Mouse (Mus musculus) midbrain, embryonic 16.5 days (tissue): Measurements from ENCODE around the gene Nell2. TPM values are rescaled to one million over a fixed set of nuclear protein-coding genes. Genes with fewer than 3 reads are reported as not detected.

Experiments
- ATAC-seq: fragments of 200-750 bp; cut with Nextera tagmentation; 2 replicates; pipeline ENCODE4 v1.8.0; 2017; ENCODE audit warnings: moderate TSS enrichment
- H3K27ac ChIP-seq: fragments of 300-500 bp; sonication (generic); 2 replicates; pipeline ENCODE4 v1.5.1; 2014; ENCODE audit warnings: mild to moderate bottlenecking, low read length, mixed read lengths
- H3K27me3 ChIP-seq: fragments of 300-500 bp; sonication (generic); 2 replicates; pipeline ENCODE4 v1.6.1; 2014; ENCODE audit warnings: low read depth, low read length, mixed read lengths; ENCODE audit not compliant: control insufficient read depth, insufficient read depth
- H3K36me3 ChIP-seq: fragments of 300-500 bp; sonication (generic); 2 replicates; pipeline ENCODE4 v1.6.1; 2014; ENCODE audit warnings: mild to moderate bottlenecking, low read length, moderate library complexity, mixed read lengths; ENCODE audit not compliant: control insufficient read depth, insufficient read depth
- H3K4me1 ChIP-seq: fragments of 300-500 bp; sonication (generic); 2 replicates; pipeline ENCODE4 v1.6.1; 2014; ENCODE audit warnings: mild to moderate bottlenecking, low read length, mixed read lengths; ENCODE audit not compliant: control insufficient read depth, insufficient read depth
- H3K4me2 ChIP-seq: fragments of 300-500 bp; sonication (generic); 2 replicates; pipeline ENCODE4 v1.6.1; 2014; ENCODE audit warnings: mild to moderate bottlenecking, low read length, mixed read lengths
- H3K4me3 ChIP-seq: fragments of 300-500 bp; sonication (generic); 2 replicates; pipeline ENCODE4 v1.5.1; 2014; ENCODE audit warnings: low read depth, mild to moderate bottlenecking, low read length, moderate library complexity, mixed read lengths
- H3K9ac ChIP-seq: fragments of 300-500 bp; sonication (generic); 2 replicates; pipeline ENCODE4 v1.6.1; 2014; ENCODE audit warnings: low read depth, low read length, mixed read lengths
- H3K9me3 ChIP-seq: fragments of 300-500 bp; sonication (generic); replicated peaks from 2 replicates; pipeline ENCODE4 v1.6.1; 2014; ENCODE audit warnings: mild to moderate bottlenecking, low read length, mixed read lengths; ENCODE audit not compliant: control insufficient read depth, poor library complexity, severe bottlenecking
- WGBS: fragments of 180-500 bp; shearing (Covaris S2); extraction: QIAGEN DNeasy Blood & Tissue Kit; methylation state at CpG from one replicate; pipeline ENCODE4 v1.1.7; 2014; 5-methylcytosine and 5-hydroxymethylcytosine counted together
- polyA plus RNA-seq: library from polyadenylated mRNA; unstranded; fragments of >200 nt; fragmentation: Nextera tagmentation; extraction: Ambion mirVana; gene quantifications from 2 replicates; pipeline ENCODE4 v1.2.1, GENCODE M21; 2015

The Nell2 gene
- 198 and 209 TPM in 2 replicates for polyA plus RNA-seq

DNA sequence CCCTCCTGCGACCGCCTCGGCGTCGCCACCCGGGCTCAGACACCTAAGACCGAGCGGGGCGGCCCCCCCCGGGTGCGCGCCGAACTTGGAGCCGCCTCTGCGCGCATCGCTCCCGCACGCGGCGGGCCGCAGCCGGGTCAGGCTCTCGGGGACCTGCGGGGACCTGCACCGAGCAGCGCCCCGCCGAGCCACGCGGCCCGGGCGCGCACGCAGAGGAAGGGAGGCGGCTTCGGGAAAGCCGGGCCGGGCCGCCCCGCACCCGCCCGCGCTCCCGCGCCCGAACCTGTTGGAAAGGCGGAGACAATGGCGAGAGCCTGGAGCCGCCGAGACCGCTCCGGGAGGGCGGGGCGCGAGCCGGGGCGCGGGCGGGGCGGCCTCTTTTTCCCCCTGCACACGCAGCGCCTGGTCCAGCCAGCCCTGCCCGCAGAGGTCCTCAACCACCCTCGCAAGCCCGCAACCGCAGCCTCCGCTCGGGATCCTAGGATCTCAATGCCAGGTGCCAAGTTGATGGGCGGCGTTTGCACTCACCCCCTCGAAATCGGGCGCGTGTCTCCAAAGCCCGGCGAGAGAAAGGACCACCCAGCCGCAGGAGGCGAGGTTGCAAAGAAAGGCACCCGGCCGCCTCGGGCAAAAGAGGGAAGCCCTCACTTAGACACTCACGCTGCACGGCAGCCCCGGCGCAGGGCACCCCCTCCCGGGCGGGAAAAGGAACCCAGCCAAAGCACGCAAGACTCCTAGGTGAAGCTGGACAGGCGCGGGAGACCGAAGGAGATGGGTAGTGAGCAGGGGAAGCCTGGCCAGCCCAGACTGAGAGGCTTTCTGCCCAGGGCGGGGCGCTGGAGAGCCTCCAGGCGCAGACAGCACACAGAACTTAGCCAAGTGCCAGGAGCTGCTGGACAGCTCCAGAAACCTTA, at the start of gene Nell2:
TSS of gene Nell2 (minus strand) at position 612 of the 914 bp plus-strand sequence.
- peak within 1 kb of the TSS; percentile 94 for H3K27ac ChIP-seq
- no peaks in the 10 kb centered on the region for H3K27me3 ChIP-seq
- H3K4me3 ChIP-seq: peak within 1 kb of the TSS; percentile 83
- peaks cover 9% of the 10 kb centered on the region for H3K4me1 ChIP-seq
- no peaks in the 10 kb centered on the region for H3K9me3 ChIP-seq
- peak within 1 kb of the TSS; percentile 88 for H3K9ac ChIP-seq
- peak within 1 kb of the TSS; percentile 79 for H3K4me2 ChIP-seq
- H3K36me3 ChIP-seq: no peaks in the 10 kb centered on the region
- under 1% methylated on average over 82 of the region's 95 CpGs for WGBS
- ATAC-seq: peak; percentile 91

DNA sequence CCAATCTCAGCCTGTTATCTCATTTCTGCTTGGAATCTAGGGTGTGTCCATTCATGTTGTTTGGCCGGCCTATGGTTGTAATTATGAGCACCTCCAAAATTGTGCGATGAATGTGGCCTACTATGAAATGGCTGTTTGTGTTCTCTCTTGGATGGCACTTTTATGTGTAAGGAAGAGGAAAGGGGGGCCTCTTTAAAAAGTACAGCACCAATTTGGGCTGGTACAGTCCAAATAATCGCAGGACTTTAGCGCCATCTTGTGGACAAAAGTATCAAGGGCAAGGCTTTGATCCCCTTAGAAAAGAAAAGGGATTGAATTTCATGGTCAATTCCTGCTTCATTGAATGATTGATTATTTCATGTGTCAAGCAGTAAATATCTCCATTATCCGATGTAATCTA, 46.3 kb upstream of the Nell2 start:
- ATAC-seq: no peak

DNA sequence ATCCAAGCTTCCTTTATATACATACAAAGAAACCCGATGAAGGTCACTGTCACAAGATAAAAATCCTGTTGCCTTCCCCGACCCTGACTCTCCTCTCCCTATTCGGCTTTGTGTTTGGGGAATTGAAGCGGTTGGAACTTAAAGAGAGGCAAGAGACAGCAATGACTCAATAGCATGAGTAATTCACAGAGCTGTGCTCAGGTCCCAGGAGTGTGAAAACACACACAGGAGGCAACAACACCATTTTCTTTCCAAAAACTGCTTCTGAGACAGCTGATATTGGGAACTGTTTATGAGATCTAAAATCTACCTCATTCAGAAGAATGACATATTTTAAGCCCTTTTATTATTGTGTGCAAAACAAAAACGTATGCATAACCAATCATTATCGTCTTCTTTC, 41.2 kb upstream of the Nell2 start:
- WGBS: 83% methylated on average over 6 of the region's 6 CpGs
- Histone ChIP-seq H3K9me3 (no peaks in the 10 kb centered on the region), H3K4me3 (no peak overlapping the region), H3K4me1 (peaks cover 3% of the 10 kb centered on the region), H3K36me3 (no peaks in the 10 kb centered on the region), H3K9ac (no peak overlapping the region), H3K4me2 (no peak overlapping the region), H3K27me3 (no peaks in the 10 kb centered on the region), H3K27ac (no peak overlapping the region)
- ATAC-seq: no peak

More for the DNA sequence above, 46.3 kb upstream of the Nell2 start:
- no peaks in the 10 kb centered on the region for H3K9me3 ChIP-seq
- H3K4me3 ChIP-seq: no peak overlapping the region
- peak overlapping the region; percentile 26 for H3K4me2 ChIP-seq
- WGBS: 14% methylated on average over 5 of the region's 5 CpGs
- H3K9ac ChIP-seq: no peak overlapping the region
- H3K36me3 ChIP-seq: no peaks in the 10 kb centered on the region
- H3K27me3 ChIP-seq: peaks cover 3% of the 10 kb centered on the region; the same call in 1 of the 2 replicates
- peaks cover 3% of the 10 kb centered on the region for H3K4me1 ChIP-seq
- no peak overlapping the region for H3K27ac ChIP-seq

DNA sequence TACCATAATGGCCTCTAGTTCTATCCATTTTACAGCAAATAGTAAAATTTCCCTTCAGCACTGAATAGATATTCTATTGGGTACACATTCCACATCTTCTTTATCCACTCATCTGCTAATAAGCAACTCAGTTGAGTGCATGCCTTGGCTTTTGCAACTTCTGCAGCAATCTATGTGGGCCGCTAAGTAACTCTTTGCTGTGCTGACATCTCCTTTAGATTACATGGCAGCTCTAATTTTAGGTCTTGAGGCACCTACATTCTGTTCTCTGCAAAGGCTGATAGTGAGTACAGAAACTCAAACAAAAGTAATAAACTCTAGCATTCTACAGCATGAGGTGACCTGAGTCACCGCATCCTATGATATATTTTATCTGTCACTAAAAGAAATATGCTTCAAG, 36.8 kb upstream of the Nell2 start:
- Histone ChIP-seq H3K4me2 (no peak overlapping the region), H3K36me3 (no peaks in the 10 kb centered on the region), H3K4me3 (no peak overlapping the region), H3K27me3 (no peaks in the 10 kb centered on the region), H3K9ac (no peak overlapping the region), H3K4me1 (peaks cover 5% of the 10 kb centered on the region; the same call in 1 of the 2 replicates), H3K27ac (no peak overlapping the region), H3K9me3 (no peaks in the 10 kb centered on the region)
- ATAC-seq: no peak
- 93% methylated on average over 2 of the region's 2 CpGs for WGBS

DNA sequence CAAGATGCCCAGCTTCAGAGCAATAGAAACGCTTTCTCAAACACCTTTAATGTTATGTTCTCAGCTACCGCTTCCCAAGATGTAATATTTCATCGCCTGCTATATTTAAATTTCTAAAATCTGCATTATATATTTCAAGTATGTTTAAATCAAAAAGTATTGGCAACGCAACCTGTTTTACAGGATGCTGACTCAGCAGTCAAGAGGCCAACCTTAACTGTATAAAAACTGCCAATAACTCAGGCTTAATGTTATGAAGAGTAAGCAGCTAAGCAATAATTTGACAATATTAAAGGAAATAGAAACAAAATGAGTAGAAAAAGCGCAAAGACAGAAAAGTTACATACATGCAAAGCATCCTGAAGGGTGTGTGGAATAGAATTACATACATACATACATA, 32.9 kb upstream of the Nell2 start:
- WGBS: 97% methylated on average over 5 of the region's 5 CpGs
- Histone ChIP-seq H3K4me1 (peaks cover 5% of the 10 kb centered on the region; the same call in 1 of the 2 replicates), H3K9me3 (no peaks in the 10 kb centered on the region), H3K36me3 (no peaks in the 10 kb centered on the region), H3K4me2 (no peak overlapping the region), H3K27me3 (no peaks in the 10 kb centered on the region), H3K27ac (no peak overlapping the region), H3K9ac (no peak overlapping the region), H3K4me3 (no peak overlapping the region)
- ATAC-seq: no peak

DNA sequence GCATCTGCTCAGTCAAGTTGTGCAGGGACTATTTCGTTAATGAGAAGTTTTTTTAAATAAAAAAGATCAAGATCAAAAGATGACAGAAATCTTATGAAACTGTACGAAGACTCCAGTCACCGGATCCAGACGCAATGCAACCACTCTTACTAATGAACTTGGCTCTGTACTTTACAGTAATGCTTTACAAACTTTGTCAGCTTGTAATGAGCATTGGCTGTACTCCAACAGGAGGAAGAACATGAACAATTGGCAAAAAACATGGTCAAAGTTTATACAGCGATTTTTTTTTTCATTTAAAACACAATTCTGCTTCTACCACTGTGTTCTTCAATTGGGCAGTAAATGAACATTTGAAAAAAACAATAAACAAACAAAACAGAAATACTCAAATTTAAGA, 21.7 kb upstream of the Nell2 start:
- Histone ChIP-seq H3K36me3 (no peaks in the 10 kb centered on the region), H3K9me3 (peaks cover 4% of the 10 kb centered on the region; the same call in 1 of the 2 replicates), H3K27me3 (no peaks in the 10 kb centered on the region), H3K9ac (no peak overlapping the region), H3K4me1 (no peaks in the 10 kb centered on the region), H3K4me3 (no peak overlapping the region), H3K27ac (no peak overlapping the region), H3K4me2 (no peak overlapping the region)
- no peak for ATAC-seq
- WGBS: 86% methylated on average over 5 of the region's 5 CpGs

DNA sequence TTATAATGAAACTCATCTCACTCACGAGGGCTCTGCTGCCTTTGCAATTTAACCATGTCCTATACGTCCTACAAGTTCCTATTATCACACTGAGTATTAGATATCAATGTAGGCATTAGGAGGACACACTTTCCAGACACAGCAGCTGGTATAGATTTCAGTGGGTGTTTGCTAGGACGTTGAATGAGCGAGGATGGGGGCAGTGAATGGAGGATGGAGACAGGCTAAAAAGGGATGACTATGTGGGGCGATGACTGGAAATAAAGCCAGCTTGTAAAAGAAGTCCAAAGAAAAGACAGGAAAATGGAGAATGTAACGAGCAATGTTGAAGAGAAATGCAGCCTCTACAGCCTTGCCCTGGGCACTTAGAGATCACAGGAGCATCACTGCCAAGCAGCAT, 14.3 kb upstream of the Nell2 start:
- no peaks in the 10 kb centered on the region for H3K4me1 ChIP-seq
- H3K4me3 ChIP-seq: no peak overlapping the region
- no peak overlapping the region for H3K27ac ChIP-seq
- no peak overlapping the region for H3K4me2 ChIP-seq
- H3K36me3 ChIP-seq: no peaks in the 10 kb centered on the region
- H3K27me3 ChIP-seq: no peaks in the 10 kb centered on the region
- no peaks in the 10 kb centered on the region for H3K9me3 ChIP-seq
- ATAC-seq: no peak
- no peak overlapping the region for H3K9ac ChIP-seq
- WGBS: 74% methylated on average over 6 of the region's 6 CpGs

DNA sequence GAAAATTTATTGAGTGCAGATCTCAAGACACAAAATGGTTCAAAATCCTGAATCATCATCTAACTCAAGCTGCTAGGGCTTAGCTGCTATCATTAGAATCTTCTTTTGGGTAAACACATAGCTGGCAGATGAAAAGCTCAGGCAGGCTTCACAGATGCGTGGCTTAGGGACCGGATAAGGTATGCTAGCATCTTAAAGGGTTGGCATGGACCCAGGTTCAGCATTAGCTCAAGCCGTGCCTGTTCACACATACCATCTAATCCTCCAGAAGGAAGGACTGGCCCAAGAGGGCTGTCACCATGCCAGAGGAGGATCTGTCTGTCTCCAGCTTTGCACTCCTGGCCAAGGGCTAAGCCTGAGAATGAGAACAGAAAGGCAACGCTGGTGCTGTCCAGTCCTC, 8.4 kb upstream of the Nell2 start:
- H3K27me3 ChIP-seq: no peaks in the 10 kb centered on the region
- ATAC-seq: no peak
- H3K36me3 ChIP-seq: no peaks in the 10 kb centered on the region
- no peaks in the 10 kb centered on the region for H3K4me1 ChIP-seq
- H3K4me3 ChIP-seq: no peak overlapping the region
- H3K27ac ChIP-seq: no peak overlapping the region
- no peak overlapping the region for H3K9ac ChIP-seq
- H3K9me3 ChIP-seq: no peaks in the 10 kb centered on the region
- H3K4me2 ChIP-seq: no peak overlapping the region
- 59% methylated on average over 4 of the region's 4 CpGs for WGBS

DNA sequence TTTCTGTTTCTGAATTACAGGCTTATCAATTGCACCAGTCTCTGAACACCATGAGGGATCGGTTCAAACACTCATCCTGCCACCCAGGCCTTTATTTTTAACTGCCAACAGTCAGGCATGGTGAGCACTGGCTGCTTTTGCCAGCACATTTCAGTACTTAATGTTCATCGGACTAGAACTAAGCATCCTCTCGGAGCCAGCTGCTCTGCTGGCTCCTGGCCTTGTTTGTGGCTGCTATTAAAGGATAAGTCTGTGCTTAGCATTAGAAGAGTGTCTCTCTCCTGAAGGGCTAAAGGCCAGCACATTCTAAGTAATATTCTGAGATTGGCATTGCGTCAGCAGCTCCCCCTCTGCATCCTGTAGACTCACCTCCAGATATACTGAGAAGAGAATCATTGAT, 7.9 kb upstream of the Nell2 start:
- ATAC-seq: no peak
- Histone ChIP-seq H3K27ac (no peak overlapping the region), H3K9me3 (no peaks in the 10 kb centered on the region), H3K4me2 (no peak overlapping the region), H3K9ac (no peak overlapping the region), H3K27me3 (no peaks in the 10 kb centered on the region), H3K4me3 (no peak overlapping the region), H3K36me3 (no peaks in the 10 kb centered on the region), H3K4me1 (no peaks in the 10 kb centered on the region)
- 49% methylated on average over 4 of the region's 4 CpGs for WGBS
